Mouse (Mus musculus) kidney, adult 2 months (tissue): ENCODE measurements at regions not wholly inside any gene's neighbourhood (a gene's known extent, or its start where the extent isn't known, plus 50 kb on each side); places are given as distances from the start of the nearest gene placed in this dataset.
A peak's percentile ranks its signal among the peaks of the same experiment; 100 is the strongest.

Experiments
- DNase-seq: peaks from one replicate; pipeline ENCODE4 v3.0.0; 2021
- H3K27ac ChIP-seq: fragments of 200-500 bp; 2 replicates; pipeline ENCODE4 v1.5.1; 2012; ENCODE audit warnings: low read depth, low read length, control low read depth, inconsistent platforms; ENCODE audit not compliant: insufficient read depth
- H3K27me3 ChIP-seq: fragments of 200-500 bp; replicated peaks from 2 replicates; pipeline ENCODE4 v1.6.1; 2012; ENCODE audit warnings: mild to moderate bottlenecking, moderate library complexity, low read length, inconsistent platforms; ENCODE audit not compliant: control insufficient read depth, insufficient read depth
- H3K36me3 ChIP-seq: fragments of 200-500 bp; 2 replicates; pipeline ENCODE4 v1.6.1; 2012; ENCODE audit warnings: mild to moderate bottlenecking, moderate library complexity, low read length, inconsistent platforms; ENCODE audit not compliant: control insufficient read depth, insufficient read depth
- H3K4me1 ChIP-seq: fragments of 200-500 bp; 2 replicates; pipeline ENCODE4 v1.6.1; 2011; ENCODE audit warnings: low read length; ENCODE audit not compliant: control insufficient read depth, insufficient read depth
- H3K4me3 ChIP-seq: fragments of 200-500 bp; 2 replicates; pipeline ENCODE4 v1.5.1; 2011; ENCODE audit warnings: mild to moderate bottlenecking, low read depth, low read length, control low read depth; ENCODE audit not compliant: insufficient read depth
- CTCF ChIP-seq: fragments of 200-500 bp; conservative IDR thresholded peaks from 2 replicates; pipeline ENCODE4 v1.5.1; 2011; ENCODE audit warnings: low read depth, mild to moderate bottlenecking, control low read depth, low read length, moderate library complexity, mixed read lengths; ENCODE audit not compliant: insufficient read depth, insufficient read length
- POLR2A ChIP-seq: fragments of 200-500 bp; IDR thresholded peaks from one replicate; pipeline ENCODE4 v1.6.1; 2011; ENCODE audit warnings: low read depth, low read length, control low read depth
- WGBS: fragments of 180-500 bp; shearing (Covaris S2); methylation state at CpG from one replicate; pipeline ENCODE4 v1.1.7; 2018; 5-methylcytosine and 5-hydroxymethylcytosine counted together

- 89% methylated on average over 8 of the region's 8 CpGs for WGBS
- DNase-seq: peak; percentile 4
- no peaks in the 10 kb centered on the region for H3K27me3 ChIP-seq
- TF ChIP-seq CTCF: no peak
- TF ChIP-seq POLR2A: no peak
- H3K4me1 ChIP-seq: no peaks in the 10 kb centered on the region; the same call in 1 of the 2 replicates
- no peaks in the 10 kb centered on the region for H3K36me3 ChIP-seq
- no peak overlapping the region for H3K27ac ChIP-seq
- H3K4me3 ChIP-seq: no peak overlapping the region
These were observed 53.9 kb upstream of the Slc44a1 start for GRCm38 (mm10) chr4:53386309-53386708.

GRCm38 (mm10) chr4:53384761-53385160 is 55.5 kb upstream of the Slc44a1 start:
- Histone ChIP-seq H3K4me1 (no peaks in the 10 kb centered on the region; the same call in 1 of the 2 replicates), H3K27ac (no peak overlapping the region), H3K27me3 (no peaks in the 10 kb centered on the region), H3K4me3 (0 out of 2 replicates have a peak overlapping the region, but pooled peaks have one; percentile 1), H3K36me3 (no peaks in the 10 kb centered on the region)
- WGBS: 4% methylated on average over 6 of the region's 6 CpGs
- peak; percentile 89 for DNase-seq
- TF ChIP-seq POLR2A (no peak), CTCF (peak; percentile 73)

GRCm38 (mm10) chr4:53384104-53384503 is 56.1 kb upstream of the Slc44a1 start:
- WGBS: 61% methylated on average over 6 of the region's 6 CpGs
- Histone ChIP-seq H3K36me3 (no peaks in the 10 kb centered on the region), H3K27me3 (no peaks in the 10 kb centered on the region), H3K4me3 (no peak overlapping the region), H3K4me1 (no peaks in the 10 kb centered on the region; the same call in 1 of the 2 replicates), H3K27ac (no peak overlapping the region)
- DNase-seq: no peak
- no peak for TF ChIP-seq CTCF
- TF ChIP-seq POLR2A: no peak

- Histone ChIP-seq H3K4me3 (no peak overlapping the region), H3K36me3 (no peaks in the 10 kb centered on the region), H3K27ac (no peak overlapping the region), H3K4me1 (no peaks in the 10 kb centered on the region; the same call in 1 of the 2 replicates), H3K27me3 (no peaks in the 10 kb centered on the region)
- TF ChIP-seq CTCF (no peak), POLR2A (no peak)
- 82% methylated on average over 4 of the region's 4 CpGs for WGBS
- DNase-seq: no peak
These were observed 58.2 kb upstream of the Slc44a1 start for GRCm38 (mm10) chr4:53382012-53382411.

- Histone ChIP-seq H3K4me3 (no peak overlapping the region), H3K27ac (no peak overlapping the region), H3K36me3 (no peaks in the 10 kb centered on the region), H3K4me1 (no peaks in the 10 kb centered on the region; the same call in 1 of the 2 replicates), H3K27me3 (no peaks in the 10 kb centered on the region)
- no peak for DNase-seq
- no peak for TF ChIP-seq POLR2A
- no peak for TF ChIP-seq CTCF
- WGBS: 97% methylated on average over 1 of the region's 1 CpGs
These were observed 60.4 kb upstream of the Slc44a1 start for GRCm38 (mm10) chr4:53379855-53380254.

- H3K4me1 ChIP-seq: no peaks in the 10 kb centered on the region
- no peak for DNase-seq
- H3K27me3 ChIP-seq: no peaks in the 10 kb centered on the region
- TF ChIP-seq CTCF: no peak
- TF ChIP-seq POLR2A: no peak
- WGBS: 70% methylated on average over 4 of the region's 4 CpGs
- H3K36me3 ChIP-seq: no peaks in the 10 kb centered on the region
- H3K4me3 ChIP-seq: no peak overlapping the region
- H3K27ac ChIP-seq: no peak overlapping the region
These were observed 63.2 kb upstream of the Slc44a1 start for GRCm38 (mm10) chr4:53376995-53377394.

GRCm38 (mm10) chr4:53356374-53356773 is 83.8 kb upstream of the Slc44a1 start:
- 75% methylated on average over 2 of the region's 2 CpGs for WGBS
- no peak for DNase-seq
- no peaks in the 10 kb centered on the region for H3K27me3 ChIP-seq
- H3K4me3 ChIP-seq: no peak overlapping the region
- no peaks in the 10 kb centered on the region for H3K4me1 ChIP-seq
- H3K36me3 ChIP-seq: no peaks in the 10 kb centered on the region
- TF ChIP-seq CTCF: no peak
- no peak overlapping the region for H3K27ac ChIP-seq

- 16% methylated on average over 5 of the region's 5 CpGs for WGBS
- peak; percentile 67 for DNase-seq
- peak; percentile 57 for TF ChIP-seq CTCF
- no peak for TF ChIP-seq POLR2A
These were observed 85.3 kb upstream of the Slc44a1 start for GRCm38 (mm10) chr4:53354961-53355360.

More at GRCm38 (mm10) chr4:53354961-53355360, 85.3 kb upstream of the Slc44a1 start:
- no peaks in the 10 kb centered on the region for H3K36me3 ChIP-seq
- H3K27me3 ChIP-seq: no peaks in the 10 kb centered on the region
- no peak overlapping the region for H3K27ac ChIP-seq
- H3K4me1 ChIP-seq: no peaks in the 10 kb centered on the region
- no peak overlapping the region for H3K4me3 ChIP-seq
